Mouse (Mus musculus) adrenal gland (tissue): Measurements from ENCODE around the gene Fbxl17.

ENCODE experiments used
- intact Hi-C: fragments of 180-260 bp; cut with DNase I; formaldehyde crosslinking; loops from one replicate; pipeline ENCODE4 v1.15.1; 2025
- long read RNA-seq, 2 experiments: library from polyadenylated mRNA; unstranded; transcript quantifications; one replicate each; pipeline ENCODE4 v2.0.0; 2020; ENCODE audit warnings: borderline replicate concordance in 1 of 2; ENCODE audit not compliant: insufficient replicate concordance in 1 of 2

Fbxl17 gene
- long read RNA-seq, experiment 1, full-length matches to known transcripts: 2 of 5 reads
- long read RNA-seq, experiment 1, partial matches to known transcripts: 0 of 5 reads
- long read RNA-seq, experiment 1, other reads (novel, unspliced or antisense): 3 of 5 reads
- long read RNA-seq, experiment 2, partial matches to known transcripts: 2 of 8 reads
- long read RNA-seq, experiment 2, other reads (novel, unspliced or antisense): 6 of 8 reads

GRCm38 (mm10) chr17:63499636-63500155, at the start of gene Fbxl17:
Fbxl17 (minus strand) TSS chr17:63500017.
- intact Hi-C loops: no loop called here

GRCm38 (mm10) chr17:63547465-63547864, 47.6 kb upstream of the Fbxl17 start:
- intact Hi-C loops: no loop called here

- intact Hi-C loops: no loop called here
Measured at GRCm38 (mm10) chr17:63534576-63535265, 34.9 kb upstream of the Fbxl17 start.

- intact Hi-C loops: no loop called here
Measured at GRCm38 (mm10) chr17:63533074-63533836, 33.4 kb upstream of the Fbxl17 start.

GRCm38 (mm10) chr17:63529476-63529875, 29.7 kb upstream of the Fbxl17 start:
- intact Hi-C loops: no loop called here

GRCm38 (mm10) chr17:63520691-63521090, 20.9 kb upstream of the Fbxl17 start:
- intact Hi-C loops: no loop called here

GRCm38 (mm10) chr17:63510451-63510850, 10.6 kb upstream of the Fbxl17 start:
- intact Hi-C loops: no loop called here

GRCm38 (mm10) chr17:63501091-63501490, 1.3 kb upstream of the Fbxl17 start:
- intact Hi-C loops: no loop called here

GRCm38 (mm10) chr17:63500156-63500834, 478 bp upstream of the Fbxl17 start:
- intact Hi-C loops: no loop called here

GRCm38 (mm10) chr17:63498717-63499635, 841 bp downstream of the Fbxl17 start:
- intact Hi-C loops: no loop called here

GRCm38 (mm10) chr17:63498182-63498716, 1.6 kb downstream of the Fbxl17 start:
- intact Hi-C loops: no loop called here

GRCm38 (mm10) chr17:63497206-63497731, 2.5 kb downstream of the Fbxl17 start:
- intact Hi-C loops: no loop called here

- intact Hi-C loops: no loop called here
Measured at GRCm38 (mm10) chr17:63496153-63496552, 3.7 kb downstream of the Fbxl17 start.

- intact Hi-C loops: no loop called here
Measured at GRCm38 (mm10) chr17:63493876-63494580, 5.8 kb downstream of the Fbxl17 start.

- intact Hi-C loops: no loop called here
Measured at GRCm38 (mm10) chr17:63493274-63493673, 6.5 kb downstream of the Fbxl17 start.

GRCm38 (mm10) chr17:63492665-63493273, 7.0 kb downstream of the Fbxl17 start:
- intact Hi-C loops: no loop called here

- intact Hi-C loops: no loop called here
Measured at GRCm38 (mm10) chr17:63489525-63489924, 10.3 kb downstream of the Fbxl17 start.

GRCm38 (mm10) chr17:63467866-63468265, 32.0 kb downstream of the Fbxl17 start:
- intact Hi-C loops: loop anchor here (5.0 kb wide), 3 partner anchors 36 to 146 kb away; no protein-coding TSS in a partner anchor

GRCm38 (mm10) chr17:63465239-63465638, 34.6 kb downstream of the Fbxl17 start:
- intact Hi-C loops: loop anchor here (5.0 kb wide), 3 partner anchors 33 to 143 kb away; no protein-coding TSS in a partner anchor
